Mouse (Mus musculus): ENCODE measurements around the gene Mob1a. TPM values are rescaled to one million over a fixed set of nuclear protein-coding genes. Genes with fewer than 3 reads are reported as not detected.

The Mob1a gene
- polyA plus RNA-seq (2015; fragmentation: Nextera tagmentation; extraction: Ambion mirVana) = 35.4 and 35.8 TPM in 2 replicates

GRCm38 (mm10) chr6:83325525-83326393, at the start of gene Mob1a, which contains the start of gene Mthfd2:
Gene Mob1a (plus strand): TSS chr6:83326016.
Gene Mthfd2 (minus strand): TSS chr6:83325908.
- H3K9ac ChIP-seq (ENCODE audit: low read length) = peak within 1 kb of the TSS; percentile 93
- H3K9me3 ChIP-seq (replicated peaks; ENCODE audit: control insufficient read depth, low read length) = no peaks in the 10 kb centered on the region
- peak; percentile 98 for ATAC-seq (replicated peaks; ENCODE audit: extremely low read depth, insufficient read depth, low FRiP score)
- 1% methylated on average over 64 of the region's 65 CpGs for WGBS
- H3K27ac ChIP-seq (ENCODE audit: low read length) = peak within 1 kb of the TSS; percentile 94
- H3K36me3 ChIP-seq (ENCODE audit: control insufficient read depth, insufficient read depth) = peaks cover 11% of the 10 kb centered on the region
- H3K4me2 ChIP-seq (ENCODE audit: low read depth, low read length) = peak within 1 kb of the TSS; percentile 89
- peak within 1 kb of the TSS; percentile 89 for H3K4me3 ChIP-seq (ENCODE audit: low read length)
- peaks cover 13% of the 10 kb centered on the region for H3K4me1 ChIP-seq (ENCODE audit: control insufficient read depth, insufficient read depth, low read length)
- no peaks in the 10 kb centered on the region for H3K27me3 ChIP-seq (ENCODE audit: control insufficient read depth, insufficient read depth, low read length)

- Histone ChIP-seq H3K4me2 (ENCODE audit: low read depth, low read length) (no peak overlapping the region), H3K36me3 (ENCODE audit: control insufficient read depth, insufficient read depth) (no peaks in the 10 kb centered on the region), H3K4me3 (ENCODE audit: low read length) (no peak overlapping the region), H3K27me3 (ENCODE audit: control insufficient read depth, insufficient read depth, low read length) (no peaks in the 10 kb centered on the region), H3K9ac (ENCODE audit: low read length) (no peak overlapping the region), H3K4me1 (ENCODE audit: control insufficient read depth, insufficient read depth, low read length) (no peaks in the 10 kb centered on the region), H3K9me3 (replicated peaks; ENCODE audit: control insufficient read depth, low read length) (peaks cover 6% of the 10 kb centered on the region), H3K27ac (ENCODE audit: low read length) (no peak overlapping the region)
- WGBS = 65% methylated on average over 13 of the region's 13 CpGs
- ATAC-seq (replicated peaks; ENCODE audit: extremely low read depth, insufficient read depth, low FRiP score) = no peak
These were observed 48.7 kb upstream of the Mob1a start for GRCm38 (mm10) chr6:83277151-83277550.

DNA sequence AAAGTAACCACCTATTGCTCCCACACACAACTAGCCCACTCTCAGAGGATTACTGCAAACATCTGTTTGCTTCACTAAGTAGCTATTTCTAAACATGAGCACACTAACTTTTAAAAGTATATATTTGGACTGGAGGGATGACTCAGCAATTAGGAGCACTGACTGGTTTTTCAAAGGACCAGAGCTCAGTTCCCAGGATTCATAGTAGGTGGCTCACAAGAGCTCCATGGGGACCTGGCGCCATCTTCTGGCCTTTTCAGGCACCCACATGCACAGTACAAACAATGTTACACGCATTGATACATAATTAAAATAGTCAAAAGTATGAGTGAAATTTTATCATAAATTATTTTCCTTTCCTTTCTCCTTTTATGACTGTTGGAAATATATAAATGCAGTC, 46.9 kb upstream of the Mob1a start:
- no peak for ATAC-seq (replicated peaks; ENCODE audit: extremely low read depth, insufficient read depth, low FRiP score)
- WGBS = 11% methylated on average over 2 of the region's 2 CpGs
- Histone ChIP-seq H3K27me3 (ENCODE audit: control insufficient read depth, insufficient read depth, low read length) (no peaks in the 10 kb centered on the region), H3K4me3 (ENCODE audit: low read length) (no peak overlapping the region), H3K4me2 (ENCODE audit: low read depth, low read length) (no peak overlapping the region), H3K4me1 (ENCODE audit: control insufficient read depth, insufficient read depth, low read length) (no peaks in the 10 kb centered on the region), H3K27ac (ENCODE audit: low read length) (no peak overlapping the region), H3K36me3 (ENCODE audit: control insufficient read depth, insufficient read depth) (no peaks in the 10 kb centered on the region), H3K9ac (ENCODE audit: low read length) (no peak overlapping the region), H3K9me3 (replicated peaks; ENCODE audit: control insufficient read depth, low read length) (peaks cover 6% of the 10 kb centered on the region)

DNA sequence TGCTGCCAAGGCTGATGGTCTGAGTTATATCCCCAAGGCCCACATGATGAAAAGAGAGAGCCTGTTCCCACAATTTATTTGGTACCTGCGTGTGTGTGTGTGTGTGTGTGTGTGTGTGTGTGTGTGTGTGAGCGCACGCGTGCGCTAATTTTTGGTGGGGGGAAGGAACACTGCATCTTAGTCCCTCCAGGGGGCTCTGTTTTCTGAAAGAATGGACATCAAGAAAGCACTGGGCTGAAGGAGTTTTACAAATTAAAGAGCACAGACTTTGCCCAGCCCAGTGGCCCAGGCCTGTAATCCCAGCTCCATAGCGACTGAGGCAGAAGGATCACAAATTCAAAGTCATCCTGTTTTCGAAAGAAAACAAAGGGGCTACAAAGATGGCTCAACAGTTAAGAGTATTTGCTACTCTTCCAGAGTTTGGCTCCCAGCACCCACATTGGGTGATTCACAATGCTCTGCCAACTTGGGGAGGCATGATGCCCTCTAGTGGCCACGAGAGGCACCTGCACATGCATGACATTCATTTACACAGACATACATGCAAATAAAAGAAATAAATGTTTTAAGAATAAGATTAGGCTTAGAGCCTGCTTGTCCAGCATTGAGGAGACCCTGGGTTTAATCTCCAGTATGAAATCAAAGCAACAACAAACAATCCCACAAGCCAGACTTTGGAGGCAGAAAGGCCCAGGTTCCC, 45.4 kb upstream of the Mob1a start:
- Histone ChIP-seq H3K36me3 (ENCODE audit: control insufficient read depth, insufficient read depth) (no peaks in the 10 kb centered on the region), H3K4me2 (ENCODE audit: low read depth, low read length) (no peak overlapping the region), H3K9me3 (replicated peaks; ENCODE audit: control insufficient read depth, low read length) (peaks cover 6% of the 10 kb centered on the region), H3K27me3 (ENCODE audit: control insufficient read depth, insufficient read depth, low read length) (no peaks in the 10 kb centered on the region), H3K27ac (ENCODE audit: low read length) (no peak overlapping the region), H3K4me1 (ENCODE audit: control insufficient read depth, insufficient read depth, low read length) (no peaks in the 10 kb centered on the region), H3K9ac (ENCODE audit: low read length) (no peak overlapping the region), H3K4me3 (ENCODE audit: low read length) (no peak overlapping the region)
- no peak for ATAC-seq (replicated peaks; ENCODE audit: extremely low read depth, insufficient read depth, low FRiP score)
- WGBS = 76% methylated on average over 8 of the region's 8 CpGs

DNA sequence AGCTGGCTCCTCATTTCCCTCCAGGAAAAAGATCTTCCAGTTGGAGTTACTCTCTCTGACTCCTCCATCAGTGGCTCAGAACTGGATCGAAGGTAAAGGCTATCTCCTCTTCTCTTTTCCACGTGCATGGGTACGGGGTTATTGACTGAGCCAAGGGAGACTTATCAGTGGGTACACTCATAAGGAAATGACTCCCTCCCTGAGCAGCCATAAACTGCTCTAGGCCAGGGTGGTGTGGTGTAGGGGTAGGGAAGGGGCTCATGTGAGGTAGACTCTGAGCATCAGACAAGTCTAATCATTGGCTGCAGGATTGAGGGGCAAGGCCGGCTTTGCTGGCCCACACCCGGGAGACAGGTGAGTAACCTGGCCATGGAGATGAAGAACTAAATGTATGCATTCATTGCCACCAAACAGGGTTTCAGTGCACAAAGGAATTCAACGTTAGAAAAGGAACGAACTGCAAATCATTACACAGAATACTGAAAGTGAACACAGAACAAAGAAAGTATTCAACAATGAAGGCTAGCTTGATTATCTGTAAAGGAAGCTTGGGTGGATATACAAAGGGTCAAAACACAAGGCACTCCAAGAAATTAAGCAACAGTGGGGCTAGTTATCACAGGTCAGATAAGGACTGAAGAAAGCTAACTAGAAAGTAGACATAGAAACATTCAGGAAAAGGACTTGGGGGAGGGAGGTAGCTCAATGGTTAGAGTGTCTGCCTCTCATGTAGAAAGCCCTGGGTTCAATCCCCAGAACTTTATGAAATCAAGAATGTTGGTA, 25.2 kb upstream of the Mob1a start:
- Histone ChIP-seq H3K27me3 (ENCODE audit: control insufficient read depth, insufficient read depth, low read length) (no peaks in the 10 kb centered on the region), H3K9me3 (replicated peaks; ENCODE audit: control insufficient read depth, low read length) (no peaks in the 10 kb centered on the region)
- 63% methylated on average over 7 of the region's 7 CpGs for WGBS

GRCm38 (mm10) chr6:83301294-83301693, 24.5 kb upstream of the Mob1a start:
- Histone ChIP-seq H3K36me3 (ENCODE audit: control insufficient read depth, insufficient read depth) (no peaks in the 10 kb centered on the region), H3K9ac (ENCODE audit: low read length) (no peak overlapping the region), H3K4me2 (ENCODE audit: low read depth, low read length) (no peak overlapping the region), H3K4me3 (ENCODE audit: low read length) (no peak overlapping the region), H3K27me3 (ENCODE audit: control insufficient read depth, insufficient read depth, low read length) (no peaks in the 10 kb centered on the region), H3K4me1 (ENCODE audit: control insufficient read depth, insufficient read depth, low read length) (0 out of 2 replicates have a peak, but pooled peaks cover 2% of the 10 kb centered on the region), H3K27ac (ENCODE audit: low read length) (no peak overlapping the region), H3K9me3 (replicated peaks; ENCODE audit: control insufficient read depth, low read length) (no peaks in the 10 kb centered on the region)
- WGBS = 87% methylated on average over 2 of the region's 2 CpGs
- no peak for ATAC-seq (replicated peaks; ENCODE audit: extremely low read depth, insufficient read depth, low FRiP score)

More for the DNA sequence above, 25.2 kb upstream of the Mob1a start:
- ATAC-seq (replicated peaks; ENCODE audit: extremely low read depth, insufficient read depth, low FRiP score) = no peak
- no peaks in the 10 kb centered on the region for H3K36me3 ChIP-seq (ENCODE audit: control insufficient read depth, insufficient read depth)
- H3K9ac ChIP-seq (ENCODE audit: low read length) = no peak overlapping the region
- H3K4me1 ChIP-seq (ENCODE audit: control insufficient read depth, insufficient read depth, low read length) = 0 out of 2 replicates have a peak, but pooled peaks cover 2% of the 10 kb centered on the region
- H3K4me3 ChIP-seq (ENCODE audit: low read length) = no peak overlapping the region
- H3K4me2 ChIP-seq (ENCODE audit: low read depth, low read length) = no peak overlapping the region
- no peak overlapping the region for H3K27ac ChIP-seq (ENCODE audit: low read length)

DNA sequence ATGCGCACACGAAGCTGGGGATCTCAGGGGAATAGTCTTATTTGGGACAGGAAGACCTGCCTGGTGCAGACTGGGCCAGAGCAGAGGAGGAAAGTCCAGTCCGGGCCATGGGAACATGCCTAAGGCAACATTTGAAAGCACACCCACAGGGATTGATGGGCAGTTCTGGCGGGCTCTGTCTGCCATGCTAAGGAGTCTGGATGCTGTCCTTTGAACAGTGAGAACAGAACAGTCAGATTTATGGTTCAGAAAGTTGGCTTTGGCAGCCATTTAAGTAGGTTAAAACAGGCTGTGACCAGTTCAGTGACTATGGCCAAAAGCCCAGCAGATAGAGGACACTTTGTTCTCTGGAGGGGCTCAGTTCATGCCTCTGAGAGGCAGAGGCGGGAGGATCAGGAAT, 23.6 kb upstream of the Mob1a start:
- no peak overlapping the region for H3K4me3 ChIP-seq (ENCODE audit: low read length)
- H3K9ac ChIP-seq (ENCODE audit: low read length) = no peak overlapping the region
- H3K4me1 ChIP-seq (ENCODE audit: control insufficient read depth, insufficient read depth, low read length) = 0 out of 2 replicates have a peak, but pooled peaks cover 2% of the 10 kb centered on the region
- no peaks in the 10 kb centered on the region for H3K36me3 ChIP-seq (ENCODE audit: control insufficient read depth, insufficient read depth)
- no peaks in the 10 kb centered on the region for H3K27me3 ChIP-seq (ENCODE audit: control insufficient read depth, insufficient read depth, low read length)
- ATAC-seq (replicated peaks; ENCODE audit: extremely low read depth, insufficient read depth, low FRiP score) = no peak
- 80% methylated on average over 5 of the region's 5 CpGs for WGBS
- no peaks in the 10 kb centered on the region for H3K9me3 ChIP-seq (replicated peaks; ENCODE audit: control insufficient read depth, low read length)
- H3K4me2 ChIP-seq (ENCODE audit: low read depth, low read length) = no peak overlapping the region
- no peak overlapping the region for H3K27ac ChIP-seq (ENCODE audit: low read length)

DNA sequence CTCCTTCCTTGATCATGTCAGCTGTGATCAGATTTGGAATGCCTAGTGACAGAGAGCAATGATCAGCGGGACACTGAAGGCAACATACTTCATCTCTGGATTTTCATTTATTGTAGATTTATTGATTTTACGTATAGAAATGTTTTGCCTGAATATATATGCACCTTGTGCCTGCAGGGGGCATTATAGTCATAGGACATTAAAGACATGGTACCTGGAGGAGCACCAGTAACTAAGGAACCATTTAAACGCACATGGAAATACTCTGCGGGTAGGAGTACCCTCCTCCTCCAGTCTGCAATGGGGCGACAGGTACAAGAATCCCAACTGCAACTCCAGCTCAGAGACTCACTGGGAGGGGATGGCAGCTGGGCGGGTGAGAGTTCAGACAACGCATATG, 16.8 kb upstream of the Mob1a start:
- Histone ChIP-seq H3K27ac (ENCODE audit: low read length) (no peak overlapping the region), H3K36me3 (ENCODE audit: control insufficient read depth, insufficient read depth) (peaks cover 7% of the 10 kb centered on the region; the same call in 1 of the 2 replicates), H3K4me3 (ENCODE audit: low read length) (no peak overlapping the region), H3K9me3 (replicated peaks; ENCODE audit: control insufficient read depth, low read length) (no peaks in the 10 kb centered on the region), H3K27me3 (ENCODE audit: control insufficient read depth, insufficient read depth, low read length) (no peaks in the 10 kb centered on the region), H3K4me1 (ENCODE audit: control insufficient read depth, insufficient read depth, low read length) (no peaks in the 10 kb centered on the region), H3K9ac (ENCODE audit: low read length) (no peak overlapping the region), H3K4me2 (ENCODE audit: low read depth, low read length) (no peak overlapping the region)
- ATAC-seq (replicated peaks; ENCODE audit: extremely low read depth, insufficient read depth, low FRiP score) = no peak
- 87% methylated on average over 7 of the region's 7 CpGs for WGBS

All from heart, embryonic 16.5 days (tissue).